Mouse (Mus musculus) heart, postnatal 25 days (tissue): Measurements from ENCODE around the gene Pth1r. TPM values are rescaled to one million over a fixed set of nuclear protein-coding genes. Genes with fewer than 3 reads are reported as not detected.

ENCODE experiments used
- DNase-seq: peaks from one replicate; pipeline ENCODE4 v3.0.0; 2022; ENCODE audit warnings: low spot score
- intact Hi-C: fragments of 180-260 bp; cut with DNase I; formaldehyde crosslinking; loops from one replicate; pipeline ENCODE4 v1.15.1; 2025
- total RNA-seq, 2 experiments: library from RNA; stranded (reverse); gene quantifications; 2 replicates each; pipeline ENCODE4 v1.2.3; 2021

Gene Pth1r
- 1 to 10 TPM; 7.6 to 7.9 TPM for total RNA-seq

DNA sequence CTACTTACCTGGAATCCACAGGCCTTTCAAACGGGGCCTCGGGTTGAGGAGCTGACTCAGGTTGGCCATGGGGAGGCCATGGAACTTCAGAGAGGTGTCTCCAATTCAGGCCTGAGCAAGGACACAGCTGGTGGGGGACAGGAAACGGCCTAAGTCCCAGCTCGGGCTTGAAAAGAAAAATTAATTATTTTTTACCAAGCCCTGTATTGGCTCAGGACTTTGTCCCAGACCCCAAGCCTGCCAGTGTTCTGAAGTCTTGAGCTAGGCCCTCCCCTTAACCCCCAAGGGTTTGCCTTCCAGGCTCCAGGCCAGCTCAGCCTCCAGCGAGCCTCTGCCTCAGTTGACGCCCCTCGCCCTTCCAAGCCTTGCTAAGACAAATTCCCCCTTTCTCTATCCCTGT, at the start of gene Pth1r:
Gene Pth1r (minus strand): TSS at position 185 of the 400 bp plus-strand sequence.
- intact Hi-C loops: no loop called here

DNA sequence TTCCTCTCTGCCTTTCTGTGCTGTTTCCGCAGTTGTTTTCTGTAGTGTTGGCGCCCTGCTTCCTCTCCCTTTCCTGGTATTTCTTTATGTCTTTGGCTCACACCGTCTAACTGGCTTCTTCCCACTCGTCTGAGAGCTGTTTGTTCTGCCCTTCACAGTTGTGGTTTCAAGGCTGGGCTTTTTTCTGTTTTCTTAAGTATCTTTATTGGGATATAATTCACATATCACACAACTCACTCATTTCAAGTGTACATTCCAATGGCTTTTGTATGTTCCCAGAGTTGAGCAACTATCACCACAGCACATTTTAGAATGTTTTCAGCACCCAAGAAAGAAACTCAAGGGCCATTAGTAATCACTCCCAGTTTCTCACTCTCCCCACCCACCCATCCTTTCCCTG, 43.5 kb upstream of the Pth1r start:
- intact Hi-C loops: no loop called here
- no peak for DNase-seq

More for the DNA sequence above, at the start of gene Pth1r:
- DNase-seq: no peak

DNA sequence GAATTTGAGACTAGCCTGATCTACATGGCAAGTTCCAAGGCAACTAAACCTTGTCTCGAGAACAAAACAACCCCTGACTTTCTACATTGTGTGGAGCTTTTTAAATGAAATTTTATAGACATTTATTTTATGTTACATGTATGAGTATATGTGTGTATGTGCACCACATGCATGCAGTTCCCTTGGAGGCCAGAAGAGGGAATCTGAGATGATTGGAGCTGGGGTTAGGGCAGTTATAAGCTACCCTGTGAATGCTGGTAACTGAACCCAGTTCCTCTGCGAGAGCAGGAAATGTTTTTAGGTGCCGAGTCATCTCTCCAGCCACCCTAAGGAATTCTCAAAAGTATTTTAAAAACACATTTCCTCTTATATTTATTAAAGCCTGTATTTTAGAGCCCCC, 41.2 kb upstream of the Pth1r start:
- DNase-seq: no peak
- intact Hi-C loops: loop anchor here (10.0 kb wide), 1 partner anchor 343 kb away; no protein-coding TSS in a partner anchor

DNA sequence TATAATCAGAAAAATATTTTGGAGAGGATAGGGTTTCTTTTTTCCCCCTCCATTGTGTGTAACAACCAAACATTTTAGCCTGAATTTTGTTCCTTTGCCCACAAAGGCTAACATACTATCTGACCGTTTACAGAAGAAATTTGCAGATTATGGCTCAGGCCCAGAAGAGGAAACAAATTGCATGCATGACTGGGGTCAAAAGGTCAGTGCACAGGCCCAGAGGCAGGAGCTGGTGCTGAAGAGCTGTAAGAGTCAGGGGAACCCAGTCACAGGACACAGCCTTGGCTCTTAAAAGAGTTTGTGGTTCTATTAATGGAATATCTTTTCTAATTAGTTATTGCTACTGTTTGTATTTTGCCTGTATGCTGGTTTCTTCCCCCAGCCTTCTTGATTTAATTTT, 36.7 kb upstream of the Pth1r start:
- DNase-seq: no peak
- intact Hi-C loops: loop anchor here (2.0 to 10.0 kb wide), 4 partner anchors 87 to 373 kb away; no protein-coding TSS in a partner anchor

DNA sequence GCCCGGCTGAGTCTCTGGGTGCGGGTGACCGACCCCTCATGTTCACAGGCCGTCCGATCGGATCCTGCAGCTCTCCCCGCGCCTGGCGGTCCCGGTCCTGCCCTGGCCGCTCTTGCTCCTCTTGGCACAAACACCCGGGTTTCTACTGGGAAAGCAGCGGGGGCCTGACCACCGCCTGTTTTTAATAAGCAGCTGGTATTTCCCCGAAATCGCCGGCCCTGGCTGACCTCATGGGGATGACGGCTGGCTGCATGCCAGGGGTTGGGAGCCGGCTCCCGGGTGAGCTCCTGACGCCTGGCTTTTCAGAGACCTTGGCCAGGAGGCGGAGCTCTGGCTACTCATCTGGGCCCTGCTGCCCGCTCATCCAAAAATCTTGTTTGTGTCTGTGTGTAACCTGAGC, 34.8 kb upstream of the Pth1r start:
- intact Hi-C loops: loop anchor here (1.0 to 10.0 kb wide), 6 partner anchors 65 to 371 kb away; no protein-coding TSS in a partner anchor
- peak; percentile 84 for DNase-seq

DNA sequence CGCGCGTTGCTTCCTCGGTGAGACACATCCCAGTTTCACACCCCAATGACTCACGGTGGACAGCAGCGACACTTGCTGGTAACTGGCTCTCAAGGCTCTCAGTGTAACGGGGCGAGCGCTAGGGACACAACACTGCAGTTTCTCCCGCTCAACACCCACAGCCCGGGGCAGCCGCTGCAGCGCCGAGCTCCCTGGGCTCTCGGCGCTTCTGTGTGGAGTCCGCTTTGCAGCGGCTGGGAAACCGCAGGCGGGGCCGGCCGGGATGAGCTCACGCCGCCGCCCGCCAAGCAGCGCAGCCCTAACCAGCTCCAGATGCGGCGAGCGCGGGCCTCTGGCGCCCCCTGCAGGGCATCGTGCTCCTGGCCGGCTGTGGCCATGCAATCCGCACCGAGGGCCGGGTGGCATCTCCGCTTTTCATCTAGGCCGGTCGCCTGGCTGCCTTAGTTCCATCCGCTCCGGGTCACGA, 34.3 kb upstream of the Pth1r start:
- intact Hi-C loops: loop anchor here (1.0 to 10.0 kb wide), 4 partner anchors 65 to 336 kb away; no protein-coding TSS in a partner anchor
- DNase-seq: peak; percentile 87

DNA sequence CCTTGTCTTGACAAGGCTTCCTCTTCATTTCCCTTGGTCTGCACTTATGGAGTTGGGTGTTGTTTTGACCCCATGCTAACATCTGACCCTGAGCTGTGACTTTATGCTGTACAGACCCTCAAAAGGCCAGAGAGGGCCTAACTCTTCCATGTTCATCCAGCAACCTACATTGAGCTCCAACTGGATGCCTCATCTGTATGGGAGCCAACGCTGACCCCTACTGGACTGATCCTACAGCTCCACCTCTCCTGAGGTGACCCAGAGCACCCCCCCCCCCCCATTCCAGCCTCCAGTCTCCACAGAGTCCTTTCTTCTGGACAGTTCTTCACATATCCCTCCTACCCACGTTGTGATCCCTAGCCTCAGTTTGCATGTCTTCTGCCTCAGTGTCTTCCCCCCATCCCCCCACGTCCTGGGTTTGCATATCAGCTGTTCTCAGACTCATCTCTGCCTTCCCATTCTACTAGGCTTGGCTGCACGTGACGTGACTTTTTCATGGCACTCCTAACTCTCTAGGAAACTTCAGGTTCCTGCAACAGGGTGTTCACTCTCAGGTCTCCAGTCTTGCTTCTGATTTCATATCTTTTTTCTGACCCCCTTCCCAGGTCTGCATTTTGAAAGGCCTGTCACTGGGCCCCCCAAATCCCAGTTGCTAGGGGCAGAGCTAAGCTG, 32.4 kb upstream of the Pth1r start:
- intact Hi-C loops: loop anchor here (5.0 kb wide), 1 partner anchor 47 kb away; no protein-coding TSS in a partner anchor
- no peak for DNase-seq

DNA sequence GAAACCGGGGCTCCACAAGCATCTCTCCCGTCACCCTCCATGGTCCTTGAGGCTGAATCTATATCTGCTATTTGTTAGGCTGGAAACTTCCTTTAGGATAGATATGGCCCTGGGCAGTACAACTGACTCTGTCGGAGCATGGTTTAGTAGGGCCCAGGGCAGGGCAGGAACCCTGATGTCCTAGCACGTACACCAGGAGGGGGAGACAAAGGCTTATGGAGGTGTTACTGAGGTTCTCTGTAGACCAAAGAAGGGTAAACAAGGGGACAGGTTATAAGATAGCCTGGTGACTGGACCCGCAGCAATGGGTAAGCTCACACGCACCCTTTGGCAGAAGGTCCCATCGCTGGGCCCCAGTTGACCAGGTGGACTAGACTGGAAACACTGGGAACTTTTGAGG, 31.6 kb upstream of the Pth1r start:
- intact Hi-C loops: loop anchor here (5.0 kb wide), 1 partner anchor 46 kb away; no protein-coding TSS in a partner anchor
- DNase-seq: no peak

DNA sequence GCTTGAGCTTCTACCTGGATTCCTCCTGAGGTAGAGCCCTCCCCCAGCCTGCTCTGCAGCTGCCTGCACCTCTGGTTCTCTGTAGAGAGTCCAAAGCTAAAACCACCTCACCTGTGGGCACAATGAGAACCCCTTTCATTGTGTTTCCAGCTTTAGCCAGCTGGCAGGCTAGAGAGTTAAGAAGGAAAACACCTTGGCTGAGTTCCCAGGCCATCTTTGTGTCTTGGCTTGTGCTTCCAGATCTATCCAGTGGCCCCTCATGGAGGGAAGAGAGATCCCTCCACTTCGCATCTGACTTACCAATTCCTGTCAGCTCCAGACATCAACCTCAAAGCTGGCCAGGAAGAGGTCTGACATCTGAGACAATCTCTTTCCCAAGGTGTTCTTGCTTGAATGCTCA, 31.2 kb upstream of the Pth1r start:
- intact Hi-C loops: loop anchor here (5.0 kb wide), 1 partner anchor 46 kb away; no protein-coding TSS in a partner anchor
- DNase-seq: no peak

DNA sequence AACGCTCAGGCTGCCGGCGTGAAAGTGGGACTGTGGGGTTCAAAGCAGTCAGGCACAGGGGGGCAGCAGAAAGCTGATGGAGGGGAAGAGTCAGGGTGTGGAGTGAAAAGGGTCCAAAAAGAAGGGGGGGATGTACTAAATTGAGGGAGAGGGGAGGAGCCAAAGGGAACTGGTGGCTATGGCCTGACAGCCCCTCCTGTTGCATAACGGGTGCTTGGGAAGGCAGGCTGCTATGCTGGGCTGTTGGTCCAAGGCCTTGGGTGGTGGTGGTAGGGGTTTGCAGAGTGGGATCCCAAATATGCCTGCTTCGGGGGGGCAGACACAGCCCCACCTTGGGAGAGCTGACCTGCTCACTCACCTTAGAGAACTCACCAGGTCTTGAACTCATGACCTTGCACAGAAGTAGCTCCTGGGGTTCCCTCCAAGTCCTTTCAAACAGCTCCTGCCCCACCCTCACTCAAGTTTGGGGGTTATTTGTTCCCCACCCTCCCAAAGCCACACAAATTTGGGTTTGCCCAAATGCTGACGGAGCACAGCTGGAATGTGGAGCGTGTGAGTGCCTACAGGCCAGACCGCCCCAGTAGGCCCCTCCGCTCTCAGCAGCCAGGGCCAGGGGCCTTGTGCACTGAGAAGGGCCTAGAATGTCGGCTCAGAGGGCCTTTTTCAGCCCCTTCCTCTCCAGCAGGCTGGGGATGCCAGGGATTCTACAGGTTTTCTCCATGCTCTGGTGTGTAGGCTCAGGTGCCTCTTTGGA, 28.5 kb upstream of the Pth1r start:
- DNase-seq: no peak
- intact Hi-C loops: loop anchor here (5.0 kb wide), 1 partner anchor 43 kb away; no protein-coding TSS in a partner anchor

DNA sequence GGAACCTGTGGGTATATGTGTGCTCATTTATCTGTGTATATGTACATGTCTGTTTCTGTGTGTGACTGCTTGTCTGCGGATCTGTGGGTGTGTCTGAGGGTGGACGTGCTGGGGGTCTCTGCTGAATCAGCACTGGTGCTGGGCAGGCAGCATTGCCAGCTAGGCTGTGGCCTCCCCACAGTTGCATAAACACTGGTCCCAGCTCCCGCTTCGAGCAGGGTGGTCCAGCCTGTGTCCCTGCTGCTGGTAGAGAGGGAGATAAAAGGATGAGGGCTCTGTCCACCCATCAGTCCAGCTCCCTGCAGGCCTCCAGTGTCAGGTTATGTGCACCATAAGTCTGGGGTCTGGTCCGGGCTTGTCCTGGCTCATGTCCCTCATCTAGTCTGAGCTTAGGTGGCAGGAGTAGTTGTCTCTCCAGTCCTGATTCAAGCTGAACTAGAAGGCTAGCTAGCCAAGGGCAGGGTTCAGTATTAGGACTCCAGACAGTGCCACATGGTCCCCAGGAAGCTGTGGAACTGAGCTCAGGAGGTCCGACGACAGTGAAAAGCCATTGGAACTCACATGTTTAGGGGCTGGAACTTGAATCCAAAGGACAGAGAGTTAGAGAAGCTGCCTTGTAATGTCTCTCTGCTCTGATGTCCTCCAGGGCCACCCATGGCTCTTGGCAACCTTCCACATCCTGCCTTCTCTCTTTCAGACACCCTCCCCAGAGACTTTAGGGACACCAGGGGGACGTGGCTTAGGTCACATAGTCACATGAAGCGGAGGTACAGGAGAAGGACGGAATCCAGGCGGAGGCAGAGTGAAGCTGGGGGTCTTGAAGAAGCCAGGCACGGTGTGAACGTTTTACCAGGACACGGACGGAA, 27.7 kb upstream of the Pth1r start:
- DNase-seq: no peak
- intact Hi-C loops: loop anchor here (5.0 kb wide), 1 partner anchor 42 kb away; no protein-coding TSS in a partner anchor

DNA sequence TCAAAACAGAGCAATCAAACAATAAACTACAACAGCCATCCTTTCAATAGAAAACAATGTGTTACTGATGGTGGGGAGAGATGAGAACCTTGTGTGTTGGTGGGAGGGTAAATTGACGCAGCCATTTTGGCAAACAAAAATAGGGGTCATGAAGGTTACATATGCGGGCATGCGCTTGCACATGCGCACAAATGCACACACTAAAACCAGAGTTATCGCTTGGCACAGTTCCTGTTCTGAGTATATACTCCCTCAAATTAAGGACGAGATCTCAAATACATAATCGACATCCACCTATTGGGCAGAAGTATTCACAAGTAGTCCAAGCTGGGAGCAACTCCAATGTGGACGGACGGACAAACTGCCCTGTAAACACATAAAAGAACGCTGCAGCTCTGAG, 25.4 kb upstream of the Pth1r start:
- no peak for DNase-seq
- intact Hi-C loops: no loop called here

DNA sequence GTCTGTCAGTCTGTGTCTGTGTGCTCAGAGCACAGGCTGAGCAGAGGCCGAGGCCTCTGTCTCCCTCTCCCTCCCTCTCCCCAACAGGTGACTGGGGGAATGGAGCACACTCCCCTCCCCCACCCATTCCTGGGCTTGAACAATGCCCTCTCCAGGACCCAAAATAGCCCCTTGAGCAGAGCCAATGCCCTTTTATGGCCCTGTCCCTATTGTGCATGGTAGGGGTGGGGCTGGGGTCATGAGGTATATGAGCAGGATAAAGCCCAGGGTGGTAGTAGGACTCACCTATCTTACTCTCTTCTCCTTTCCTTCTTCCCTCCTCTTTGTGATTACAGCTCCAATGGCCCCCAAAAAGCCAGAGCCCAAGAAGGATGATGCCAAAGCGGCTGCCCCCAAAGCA, 16.5 kb upstream of the Pth1r start:
- intact Hi-C loops: no loop called here
- peak; percentile 29 for DNase-seq

DNA sequence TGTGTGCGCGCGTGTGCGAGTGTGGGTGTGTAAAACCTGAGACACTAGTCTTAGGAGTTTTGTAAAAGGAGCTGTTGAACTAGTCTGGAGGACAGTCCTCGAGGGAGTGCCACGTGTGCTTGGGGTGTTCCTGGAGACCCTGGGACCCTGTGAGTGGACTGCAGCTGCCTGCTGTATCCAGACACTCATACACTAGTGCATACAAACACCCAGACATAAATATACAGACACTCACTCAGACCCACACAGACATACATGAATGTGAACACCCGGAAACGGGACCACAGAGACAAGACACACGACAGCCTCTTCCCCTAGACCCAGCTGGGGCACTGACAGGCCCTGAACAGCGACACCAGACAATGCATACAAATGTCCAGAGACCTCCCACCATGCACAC, 15.8 kb upstream of the Pth1r start:
- DNase-seq: no peak
- intact Hi-C loops: no loop called here

DNA sequence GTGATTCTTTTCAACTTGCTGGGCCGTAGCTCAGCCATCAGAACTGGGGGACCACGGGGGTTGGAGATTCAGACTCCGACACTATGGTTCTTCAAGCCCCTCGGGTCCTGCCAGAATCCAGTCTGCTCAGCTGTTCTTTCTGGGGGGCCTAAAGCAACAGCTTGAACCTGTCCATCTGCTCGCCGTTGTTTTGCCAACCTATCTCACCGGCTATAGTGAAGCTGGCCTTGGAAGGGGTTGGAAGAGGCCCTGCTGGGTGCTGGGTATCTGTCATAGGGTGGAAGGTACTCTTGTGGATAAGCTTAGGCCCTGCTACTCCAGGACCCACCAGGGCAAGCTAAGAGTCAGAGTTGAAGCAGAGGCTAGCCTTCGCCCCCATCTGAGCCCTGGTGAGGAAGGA, 13.9 kb upstream of the Pth1r start:
- intact Hi-C loops: no loop called here
- DNase-seq: no peak

DNA sequence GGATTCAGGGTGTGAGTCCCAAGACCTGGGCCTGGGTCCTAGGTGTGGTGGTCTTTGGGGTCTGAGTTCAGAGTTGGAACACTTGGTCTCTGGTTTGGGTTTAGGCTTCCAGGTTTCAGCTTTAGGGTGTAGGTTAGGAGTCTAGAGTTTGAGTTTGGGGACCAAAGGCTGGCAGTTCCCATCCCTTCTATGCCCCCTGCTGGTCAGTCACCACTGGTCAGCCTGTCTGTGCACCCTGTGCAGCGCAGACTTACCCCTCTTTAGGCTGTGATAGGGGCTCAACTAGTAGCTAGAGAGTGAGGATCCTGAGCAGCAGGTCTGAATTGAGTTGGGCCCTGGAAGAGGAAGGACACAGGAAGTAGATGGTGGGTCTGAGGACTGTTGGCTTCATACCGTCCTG, 12.3 kb upstream of the Pth1r start:
- intact Hi-C loops: loop anchor here (1.0 kb wide), 1 partner anchor 42 kb away; no protein-coding TSS in a partner anchor
- DNase-seq: no peak

DNA sequence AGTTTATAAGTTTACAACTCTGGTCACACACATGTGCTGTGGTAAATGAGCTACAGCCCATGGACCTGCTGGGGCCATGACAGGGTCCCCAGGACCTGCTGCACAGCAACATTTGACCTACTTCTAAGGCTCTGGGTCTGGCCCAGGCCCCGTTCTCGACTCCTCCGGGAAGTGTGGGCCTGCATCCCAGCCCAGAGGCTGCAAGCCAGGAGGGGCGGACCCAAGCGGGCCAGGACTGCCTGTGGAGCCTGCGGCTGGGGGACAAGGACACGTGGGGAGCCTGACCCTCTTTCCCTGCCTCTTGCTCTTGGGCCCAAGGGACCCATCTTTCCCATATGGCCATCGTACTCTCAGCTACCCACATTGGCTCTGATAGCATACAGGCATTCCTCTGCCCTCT, 11.7 kb upstream of the Pth1r start:
- DNase-seq: peak; percentile 77
- intact Hi-C loops: loop anchor here (1.0 kb wide), 1 partner anchor 41 kb away; no protein-coding TSS in a partner anchor

DNA sequence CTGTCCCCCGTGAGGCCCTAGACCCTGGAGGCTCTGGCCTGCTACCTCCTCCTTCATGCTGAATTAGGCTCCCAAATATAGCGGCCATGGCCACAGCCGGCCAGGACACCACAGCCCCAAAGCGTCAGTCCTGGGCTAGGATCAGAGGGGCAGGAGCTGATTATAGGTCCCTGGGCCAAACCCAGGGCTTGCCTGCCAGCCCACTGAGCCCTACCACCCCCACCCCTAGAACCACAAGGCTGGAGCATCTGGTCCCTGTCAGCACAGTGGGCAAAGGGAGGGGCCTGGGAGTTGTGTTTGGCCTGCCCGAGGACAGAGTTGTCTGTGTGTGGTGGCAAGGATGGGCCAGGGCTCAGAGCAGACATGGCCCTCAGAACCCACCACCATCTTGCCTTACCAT, 10.9 kb upstream of the Pth1r start:
- DNase-seq: no peak
- intact Hi-C loops: no loop called here

DNA sequence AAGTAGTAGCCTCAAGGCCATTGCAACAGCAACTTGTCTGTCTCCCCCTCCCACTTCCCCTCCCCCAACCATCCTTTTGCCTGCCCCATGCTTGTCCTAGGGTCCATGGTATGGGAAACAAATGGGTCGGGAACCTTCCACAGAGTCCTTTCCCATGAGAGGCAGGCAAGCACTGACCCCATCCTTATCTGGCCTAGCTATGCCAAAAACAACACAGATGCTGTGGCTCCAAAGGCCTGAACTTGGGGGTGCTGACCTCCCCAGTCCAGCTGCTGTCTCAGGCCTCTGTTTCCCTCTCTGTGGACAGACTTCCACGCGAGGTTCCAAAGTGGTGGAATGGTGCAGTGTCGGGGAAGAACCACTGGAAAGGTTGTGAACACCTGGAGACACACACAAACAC, 6.8 kb upstream of the Pth1r start:
- intact Hi-C loops: no loop called here
- DNase-seq: no peak

DNA sequence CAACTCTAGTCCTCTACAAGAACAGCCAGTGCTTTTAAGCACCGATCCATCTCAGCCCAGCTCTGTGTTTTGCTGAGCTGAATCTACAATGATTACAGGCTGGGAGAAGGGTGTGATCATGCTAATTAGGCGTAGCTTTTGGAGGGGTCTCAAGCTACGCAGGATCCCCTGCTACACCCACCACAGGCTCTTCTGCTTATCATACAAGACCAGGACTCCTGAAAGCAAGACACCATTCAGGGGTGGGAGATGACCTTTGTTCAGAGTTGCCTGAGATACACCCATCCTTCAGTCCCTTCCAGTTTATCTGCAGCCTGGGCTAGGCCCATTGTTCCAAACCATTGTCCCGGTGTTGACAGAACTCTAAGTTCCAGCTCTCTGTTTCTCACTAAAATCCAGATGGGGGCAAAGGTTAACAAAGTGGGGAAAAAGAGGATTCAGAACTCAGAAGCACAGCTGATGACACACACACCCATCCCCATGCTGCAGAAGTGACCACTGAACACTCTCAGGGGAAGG, 6.0 kb upstream of the Pth1r start:
- DNase-seq: no peak
- intact Hi-C loops: no loop called here
